Mouse (Mus musculus) E14TG2a.4 (cell line): ENCODE measurements at regions not wholly inside any gene's neighbourhood (a gene's known extent, or its start where the extent isn't known, plus 50 kb on each side); places are given as distances from the start of the nearest gene placed in this dataset.

Source experiments
- H3K27me3 ChIP-seq: 2 replicates; pipeline ENCODE4 v1.6.1; 2014; ENCODE audit warnings: low read length, control low read depth; ENCODE audit not compliant: insufficient read depth
- H3K36me3 ChIP-seq: 2 replicates; pipeline ENCODE4 v1.6.1; 2014; ENCODE audit warnings: low read length, control low read depth; ENCODE audit not compliant: insufficient read depth
- H3K4me1 ChIP-seq: replicated peaks from 2 replicates; pipeline ENCODE4 v1.6.1; 2014; ENCODE audit warnings: low read depth, low read length, control low read depth
- H3K4me3 ChIP-seq: replicated peaks from 2 replicates; pipeline ENCODE4 v1.5.1; 2014; ENCODE audit warnings: mild to moderate bottlenecking, low read length
- H3K9me3 ChIP-seq: 2 replicates; pipeline ENCODE4 v1.6.1; 2014; ENCODE audit warnings: low read length, control low read depth
- CTCF ChIP-seq: conservative IDR thresholded peaks from 2 replicates; pipeline ENCODE4 v1.5.1; 2014; ENCODE audit warnings: low read length
- NANOG ChIP-seq: IDR thresholded peaks from 2 replicates; pipeline ENCODE4 v1.6.1; 2014; ENCODE audit warnings: borderline replicate concordance, low read length, mixed read lengths
- POU5F1 ChIP-seq: IDR thresholded peaks from 2 replicates; pipeline ENCODE4 v1.6.1; 2014; ENCODE audit warnings: low read length, borderline replicate concordance

DNA sequence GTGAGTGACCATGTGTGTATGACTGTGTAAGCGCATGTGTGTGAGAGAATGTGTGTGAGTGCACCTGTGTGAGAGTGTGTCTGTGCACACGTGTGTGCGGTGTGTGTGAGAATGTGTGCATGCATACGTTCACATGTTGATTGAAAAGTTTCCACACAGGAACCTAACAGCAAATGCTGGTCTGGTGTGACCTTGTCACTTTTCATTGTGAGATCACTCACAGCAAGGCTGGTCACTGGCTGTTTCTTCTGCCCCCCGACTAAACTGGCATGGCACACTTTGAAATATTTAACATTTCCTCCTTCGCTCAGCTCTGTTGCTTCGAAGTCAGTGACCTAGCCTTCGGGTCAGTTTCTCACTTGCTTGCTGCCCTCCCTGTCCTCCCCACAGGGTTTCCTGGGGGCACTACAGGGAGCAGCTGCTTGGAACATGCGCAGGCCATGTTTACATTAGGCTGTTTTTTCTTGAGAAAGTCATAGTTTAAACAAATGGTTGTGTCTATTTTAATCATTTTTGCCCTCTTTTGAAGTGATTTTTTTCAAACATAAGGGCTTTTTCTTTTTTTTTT lies 121.1 kb upstream of the Hmga2 start:
- H3K27me3 ChIP-seq, result no peaks in the 10 kb centered on the region
- no peaks in the 10 kb centered on the region for H3K36me3 ChIP-seq
- H3K9me3 ChIP-seq, result peaks cover 14% of the 10 kb centered on the region
- H3K4me3 ChIP-seq, result no peak overlapping the region
- no peak for TF ChIP-seq CTCF
- no peak for TF ChIP-seq POU5F1
- no peak for TF ChIP-seq NANOG
- H3K4me1 ChIP-seq, result no peaks in the 10 kb centered on the region; the same call in 1 of the 2 replicates

DNA sequence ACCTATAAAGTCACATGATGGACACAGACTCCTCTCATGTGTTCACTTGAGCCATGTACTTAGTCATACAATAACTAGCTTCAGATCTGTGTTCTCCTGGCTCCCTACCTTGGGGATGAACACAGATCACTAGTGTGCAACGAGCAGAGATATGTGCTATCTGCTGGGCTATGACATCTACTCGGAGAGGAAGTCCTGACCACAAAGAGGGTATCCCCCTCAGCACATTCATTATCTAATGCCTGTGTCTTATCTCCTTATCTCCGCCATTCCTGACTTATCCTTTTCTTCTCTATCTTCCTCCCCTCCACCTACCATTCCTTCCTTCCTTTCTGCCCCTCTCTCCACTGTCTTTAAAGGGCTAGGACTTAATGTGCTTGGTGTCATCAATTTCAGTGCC lies 118.9 kb upstream of the Hmga2 start:
- no peak for TF ChIP-seq NANOG
- no peak for TF ChIP-seq CTCF
- no peak for TF ChIP-seq POU5F1
- Histone ChIP-seq H3K9me3 (peaks cover 14% of the 10 kb centered on the region), H3K36me3 (no peaks in the 10 kb centered on the region), H3K4me1 (no peaks in the 10 kb centered on the region; the same call in 1 of the 2 replicates), H3K4me3 (no peak overlapping the region), H3K27me3 (no peaks in the 10 kb centered on the region)

DNA sequence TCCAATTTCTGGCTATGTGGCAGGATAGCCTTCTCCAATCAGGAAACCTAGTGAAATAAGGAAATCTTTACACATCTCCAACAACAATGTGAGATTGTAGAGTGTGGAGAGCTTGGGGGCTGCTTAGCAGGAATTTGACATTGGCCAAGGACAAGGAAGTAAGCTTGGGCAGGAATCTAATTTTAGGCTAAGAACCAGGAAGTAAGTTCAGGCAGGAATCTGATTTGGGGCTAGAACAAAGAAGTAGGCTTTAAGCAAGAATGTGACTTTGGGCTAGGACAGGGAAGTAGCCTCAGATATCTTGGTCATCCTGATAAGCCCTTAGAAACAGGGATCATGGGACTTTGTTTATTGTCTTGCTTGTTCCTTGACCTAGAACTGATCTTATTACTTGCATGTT lies 117.6 kb upstream of the Hmga2 start:
- Histone ChIP-seq H3K4me1 (no peaks in the 10 kb centered on the region; the same call in 1 of the 2 replicates), H3K36me3 (no peaks in the 10 kb centered on the region), H3K27me3 (no peaks in the 10 kb centered on the region), H3K9me3 (peaks cover 14% of the 10 kb centered on the region), H3K4me3 (no peak overlapping the region)
- TF ChIP-seq POU5F1 (no peak), CTCF (no peak), NANOG (no peak)

DNA sequence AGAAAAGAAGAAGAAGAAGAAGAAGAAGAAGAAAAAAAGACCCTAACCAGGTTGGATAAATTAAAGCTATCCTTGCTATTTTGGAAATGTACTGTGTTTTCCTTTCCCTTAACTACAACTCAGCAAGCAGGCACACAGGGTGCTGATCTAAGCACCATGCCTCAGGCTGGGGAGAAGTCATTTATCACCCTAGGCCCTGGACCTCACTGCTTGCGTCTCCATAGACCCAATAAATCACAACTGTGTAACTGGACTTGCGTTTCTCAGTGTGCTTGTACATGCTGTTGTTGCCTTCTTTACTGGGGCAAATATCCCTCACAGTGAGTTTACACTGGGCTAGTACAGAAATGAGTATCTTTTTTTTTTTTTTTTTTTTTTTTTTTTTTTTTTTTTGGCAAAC lies 113.4 kb upstream of the Hmga2 start:
- TF ChIP-seq NANOG (no peak), POU5F1 (no peak), CTCF (no peak)
- H3K27me3 ChIP-seq, result no peaks in the 10 kb centered on the region
- H3K9me3 ChIP-seq, result peaks cover 13% of the 10 kb centered on the region
- H3K4me3 ChIP-seq, result no peak overlapping the region
- H3K36me3 ChIP-seq, result no peaks in the 10 kb centered on the region
- H3K4me1 ChIP-seq, result no peaks in the 10 kb centered on the region; the same call in 1 of the 2 replicates

DNA sequence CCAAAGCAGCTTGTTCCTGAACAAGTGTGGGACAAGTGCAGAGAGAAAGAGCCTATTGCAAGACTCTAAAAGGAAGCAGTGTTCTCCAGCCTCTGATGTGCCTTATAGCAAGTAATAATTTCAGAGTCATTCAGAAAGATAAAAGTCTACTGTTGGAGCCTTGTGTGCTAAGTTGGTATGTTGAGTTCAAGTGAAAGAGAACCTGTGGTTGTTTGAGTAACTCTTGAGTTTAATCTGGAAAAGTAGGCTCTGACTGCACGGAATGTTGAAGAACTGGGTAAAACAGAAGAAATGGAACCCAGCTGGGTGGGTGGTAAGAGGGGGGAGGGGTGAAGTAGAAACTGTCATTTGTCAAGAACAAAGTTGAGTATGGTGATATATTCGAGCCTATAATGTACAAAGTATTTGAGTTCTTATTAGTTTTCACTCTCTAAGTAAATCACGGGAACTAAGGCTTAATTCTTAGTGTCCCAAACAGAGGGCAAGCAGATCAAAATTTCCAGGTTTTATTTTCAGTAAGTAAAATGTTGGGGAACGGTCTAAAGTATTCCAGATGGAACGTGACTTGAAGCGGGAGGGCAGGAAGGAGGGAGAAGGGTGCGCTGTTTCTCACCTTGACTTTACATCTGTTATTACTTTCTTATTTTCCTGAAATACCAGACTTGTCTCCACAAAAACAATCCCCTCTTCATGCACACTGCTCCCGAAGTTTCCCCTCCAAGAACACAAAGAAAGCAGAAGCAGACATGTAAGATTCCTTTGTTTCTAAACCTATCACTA lies 111.8 kb upstream of the Hmga2 start:
- H3K4me1 ChIP-seq, result no peaks in the 10 kb centered on the region
- TF ChIP-seq POU5F1 (no peak), CTCF (no peak), NANOG (no peak)
- peaks cover 13% of the 10 kb centered on the region for H3K9me3 ChIP-seq

DNA sequence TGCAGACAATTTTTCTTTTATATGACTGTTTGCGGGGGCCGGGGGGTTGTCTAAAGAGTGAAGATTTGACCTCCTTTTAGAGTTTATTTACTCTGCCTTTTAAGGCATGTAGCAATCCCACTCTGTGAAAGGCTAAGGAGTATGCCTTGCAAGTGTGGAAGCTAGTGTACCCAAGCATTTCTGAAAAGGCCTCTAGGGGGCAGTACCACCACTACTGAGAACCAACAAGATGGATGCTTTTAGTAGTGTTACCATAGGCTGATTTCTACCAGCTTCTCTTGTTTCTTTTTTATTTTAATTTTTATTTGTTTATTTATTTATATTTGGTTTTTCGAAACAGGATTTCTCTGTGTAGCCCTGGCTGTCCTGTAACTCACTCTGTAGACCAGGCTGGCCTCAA lies 110.9 kb upstream of the Hmga2 start:
- H3K4me3 ChIP-seq, result no peak overlapping the region
- TF ChIP-seq POU5F1, result no peak
- peak; percentile 31; the same call in 1 of the 2 replicates for TF ChIP-seq CTCF
- no peak for TF ChIP-seq NANOG
- no peaks in the 10 kb centered on the region for H3K36me3 ChIP-seq
- 0 out of 2 replicates have a peak, but pooled peaks cover 5% of the 10 kb centered on the region for H3K27me3 ChIP-seq
- H3K4me1 ChIP-seq, result no peaks in the 10 kb centered on the region
- peaks cover 13% of the 10 kb centered on the region for H3K9me3 ChIP-seq

More for the DNA sequence above, 111.8 kb upstream of the Hmga2 start:
- Histone ChIP-seq H3K4me3 (no peak overlapping the region), H3K36me3 (no peaks in the 10 kb centered on the region), H3K27me3 (0 out of 2 replicates have a peak, but pooled peaks cover under 1% of the 10 kb centered on the region)

DNA sequence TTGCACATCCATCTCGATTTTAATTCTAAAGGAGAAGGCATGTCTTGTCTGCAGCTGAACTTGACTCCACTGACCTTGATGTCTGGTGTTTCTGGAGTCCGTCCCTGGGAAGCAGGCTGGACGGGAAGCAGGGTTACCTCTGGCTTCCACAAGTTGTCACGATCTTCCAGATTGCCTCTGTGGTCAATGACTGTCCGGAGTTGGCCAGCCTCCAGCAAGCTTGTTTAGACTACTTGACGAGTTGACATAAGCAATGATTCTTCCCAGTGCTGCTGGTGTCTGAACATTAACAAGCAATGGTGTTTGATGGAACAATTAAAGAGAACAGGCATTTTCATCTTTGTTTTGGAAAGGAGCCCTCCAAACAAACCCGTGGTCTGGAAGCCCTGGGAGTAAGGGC lies 106.2 kb upstream of the Hmga2 start:
- no peaks in the 10 kb centered on the region for H3K36me3 ChIP-seq
- H3K27me3 ChIP-seq, result 0 out of 2 replicates have a peak, but pooled peaks cover 5% of the 10 kb centered on the region
- TF ChIP-seq NANOG, result no peak
- H3K9me3 ChIP-seq, result peaks cover 2% of the 10 kb centered on the region
- H3K4me3 ChIP-seq, result no peak overlapping the region
- no peaks in the 10 kb centered on the region for H3K4me1 ChIP-seq

DNA sequence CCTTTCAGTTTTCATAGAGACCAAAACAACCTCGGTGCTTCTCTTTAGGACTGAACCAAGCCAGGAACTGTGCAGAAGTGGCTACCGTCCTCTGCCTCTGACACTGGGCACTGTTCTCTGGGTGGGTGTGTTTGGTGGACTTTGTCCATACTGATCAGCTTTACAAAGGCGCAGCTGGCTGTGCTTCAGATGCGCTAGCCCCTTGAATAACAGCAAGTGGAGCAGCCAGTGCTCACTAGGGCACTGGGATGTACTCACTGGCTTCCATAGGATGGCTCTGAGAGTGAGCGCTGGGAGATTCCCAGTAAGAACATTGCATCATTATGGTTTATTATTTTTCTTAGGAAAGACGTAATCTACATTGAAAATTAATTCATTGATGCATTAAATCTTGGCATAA lies 105.3 kb upstream of the Hmga2 start:
- no peaks in the 10 kb centered on the region for H3K4me1 ChIP-seq
- no peaks in the 10 kb centered on the region for H3K9me3 ChIP-seq
- 0 out of 2 replicates have a peak, but pooled peaks cover 5% of the 10 kb centered on the region for H3K27me3 ChIP-seq
- H3K4me3 ChIP-seq, result no peak overlapping the region
- no peaks in the 10 kb centered on the region for H3K36me3 ChIP-seq
- no peak for TF ChIP-seq POU5F1
- no peak for TF ChIP-seq NANOG
- no peak for TF ChIP-seq CTCF
